Mouse (Mus musculus) stomach, embryonic 14.5 days (tissue): ENCODE results near the gene Abcb4. TPM values are rescaled to one million over a fixed set of nuclear protein-coding genes. Genes with fewer than 3 reads are reported as not detected.
"Not testable (repeated sequence)": the region's sequence is repeated elsewhere in the genome, so short reads cannot be mapped to it uniquely, and the experiment has no call there.

Source experiments
- ATAC-seq: fragments of 200-750 bp; cut with Nextera tagmentation; 2 replicates; pipeline ENCODE4 v1.8.0; 2017; ENCODE audit warnings: low read depth, moderate TSS enrichment; ENCODE audit not compliant: insufficient number of reproducible peaks, insufficient read depth, low FRiP score
- H3K27ac ChIP-seq: fragments of 300-500 bp; sonication (generic); 2 replicates; pipeline ENCODE4 v1.5.1; 2014; ENCODE audit warnings: mild to moderate bottlenecking, low read length, moderate library complexity, mixed read lengths
- H3K27me3 ChIP-seq: fragments of 300-500 bp; sonication (generic); 2 replicates; pipeline ENCODE4 v1.6.1; 2014; ENCODE audit warnings: low read length, control low read depth, mixed read lengths; ENCODE audit not compliant: control insufficient read depth, insufficient read depth
- H3K36me3 ChIP-seq: fragments of 300-500 bp; sonication (generic); 2 replicates; pipeline ENCODE4 v1.6.1; 2014; ENCODE audit warnings: mild to moderate bottlenecking, control low read depth, low read length, moderate library complexity, mixed read lengths; ENCODE audit not compliant: control insufficient read depth, insufficient read depth
- H3K4me1 ChIP-seq: fragments of 300-500 bp; sonication (generic); 2 replicates; pipeline ENCODE4 v1.6.1; 2014; ENCODE audit warnings: low read length, control low read depth, mixed read lengths; ENCODE audit not compliant: control insufficient read depth, insufficient read depth
- H3K4me2 ChIP-seq: fragments of 300-500 bp; sonication (generic); replicated peaks from 2 replicates; pipeline ENCODE4 v1.6.1; 2014; ENCODE audit warnings: low read depth, low read length, control low read depth
- H3K4me3 ChIP-seq: fragments of 300-500 bp; sonication (generic); 2 replicates; pipeline ENCODE4 v1.5.1; 2014; ENCODE audit warnings: low read depth, low read length, control low read depth
- H3K9ac ChIP-seq: fragments of 300-500 bp; sonication (generic); replicated peaks from 2 replicates; pipeline ENCODE4 v1.6.1; 2014; ENCODE audit warnings: low read depth, mild to moderate bottlenecking, control low read depth, low read length, moderate library complexity, mixed read lengths
- H3K9me3 ChIP-seq: fragments of 300-500 bp; sonication (generic); 2 replicates; pipeline ENCODE4 v1.6.1; 2016; ENCODE audit warnings: low read depth, low read length, control low read depth; ENCODE audit not compliant: control insufficient read depth
- WGBS: fragments of 180-500 bp; shearing (Covaris S2); extraction: QIAGEN DNeasy Blood & Tissue Kit; methylation state at CpG from one replicate; pipeline ENCODE4 v1.1.7; 2014; 5-methylcytosine and 5-hydroxymethylcytosine counted together
- polyA plus RNA-seq: library from polyadenylated mRNA; unstranded; fragments of >200 nt; fragmentation: Nextera tagmentation; extraction: Ambion mirVana; gene quantifications from 2 replicates; pipeline ENCODE4 v1.2.1, GENCODE M21; 2014

The Abcb4 gene
- polyA plus RNA-seq, 1 experiment from 2014 or later = 1.1 TPM

DNA sequence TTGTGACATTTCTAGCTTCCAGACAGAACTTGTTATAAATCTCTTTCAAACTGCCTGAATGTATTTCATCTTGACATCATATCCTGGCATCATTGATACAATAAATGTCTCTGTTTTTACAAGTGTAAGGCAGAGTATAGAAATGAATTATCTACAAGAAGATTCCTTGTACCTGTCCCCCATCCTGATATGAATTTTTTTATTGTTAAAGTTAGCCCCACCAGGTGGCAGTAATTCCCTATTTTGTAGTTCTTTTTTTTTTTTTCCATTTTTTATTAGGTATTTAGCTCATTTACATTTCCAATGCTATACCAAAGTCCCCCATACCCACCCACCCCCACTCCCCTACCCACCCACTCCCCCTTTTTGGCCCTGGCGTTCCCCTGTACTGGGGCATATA is 47.7 kb downstream of the Abcb4 start:
- not testable (repeated sequence) for H3K27ac ChIP-seq, H3K4me2 ChIP-seq, H3K4me3 ChIP-seq, H3K27me3 ChIP-seq, H3K36me3 ChIP-seq, ATAC-seq, H3K9ac ChIP-seq, H3K9me3 ChIP-seq, H3K4me1 ChIP-seq
- no CpG with 5 or more reads among the region's 1 CpGs for WGBS

- no peak overlapping the region for H3K4me2 ChIP-seq
- H3K27ac ChIP-seq = no peak overlapping the region
- no peaks in the 10 kb centered on the region for H3K27me3 ChIP-seq
- 78% methylated on average over 3 of the region's 3 CpGs for WGBS
- no peaks in the 10 kb centered on the region for H3K9me3 ChIP-seq
- no peak overlapping the region for H3K4me3 ChIP-seq
- no peak for ATAC-seq
- H3K4me1 ChIP-seq = no peaks in the 10 kb centered on the region
- H3K36me3 ChIP-seq = no peaks in the 10 kb centered on the region
- H3K9ac ChIP-seq = no peak overlapping the region
Observed at GRCm38 (mm10) chr5:8943836-8944235, 50.3 kb downstream of the Abcb4 start.

GRCm38 (mm10) chr5:8947423-8948110 is 54.0 kb downstream of the Abcb4 start:
- Histone ChIP-seq H3K36me3 (no peaks in the 10 kb centered on the region), H3K4me3 (no peak overlapping the region), H3K4me1 (no peaks in the 10 kb centered on the region), H3K9me3 (no peaks in the 10 kb centered on the region), H3K4me2 (no peak overlapping the region), H3K27ac (no peak overlapping the region), H3K9ac (no peak overlapping the region), H3K27me3 (no peaks in the 10 kb centered on the region)
- no peak for ATAC-seq
- WGBS = 68% methylated on average over 4 of the region's 4 CpGs

DNA sequence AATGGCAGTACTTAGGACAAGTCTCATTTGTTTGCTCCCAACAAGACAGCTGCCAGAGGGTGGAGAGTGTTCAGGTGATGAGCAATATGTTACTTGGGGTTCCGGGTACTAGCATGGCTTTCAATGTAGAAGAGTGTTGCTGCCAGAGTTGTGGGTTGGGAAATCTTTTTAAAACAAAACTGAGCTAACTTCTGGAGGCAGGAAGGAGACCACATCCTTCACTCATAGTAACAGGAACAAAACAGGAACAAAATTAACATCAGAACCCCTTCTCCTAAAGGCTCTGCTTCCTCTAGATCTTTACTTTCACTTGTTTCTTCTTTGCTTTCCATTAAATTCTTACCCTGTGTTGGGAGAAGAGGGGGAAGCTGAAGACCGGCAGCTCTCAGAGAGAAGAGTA is 60.1 kb downstream of the Abcb4 start:
- ATAC-seq = no peak
- no peaks in the 10 kb centered on the region for H3K27me3 ChIP-seq
- H3K9me3 ChIP-seq = no peaks in the 10 kb centered on the region
- no peak overlapping the region for H3K4me3 ChIP-seq
- H3K9ac ChIP-seq = no peak overlapping the region
- H3K4me1 ChIP-seq = no peaks in the 10 kb centered on the region
- H3K4me2 ChIP-seq = no peak overlapping the region
- no peak overlapping the region for H3K27ac ChIP-seq
- 93% methylated on average over 2 of the region's 2 CpGs for WGBS
- H3K36me3 ChIP-seq = no peaks in the 10 kb centered on the region

DNA sequence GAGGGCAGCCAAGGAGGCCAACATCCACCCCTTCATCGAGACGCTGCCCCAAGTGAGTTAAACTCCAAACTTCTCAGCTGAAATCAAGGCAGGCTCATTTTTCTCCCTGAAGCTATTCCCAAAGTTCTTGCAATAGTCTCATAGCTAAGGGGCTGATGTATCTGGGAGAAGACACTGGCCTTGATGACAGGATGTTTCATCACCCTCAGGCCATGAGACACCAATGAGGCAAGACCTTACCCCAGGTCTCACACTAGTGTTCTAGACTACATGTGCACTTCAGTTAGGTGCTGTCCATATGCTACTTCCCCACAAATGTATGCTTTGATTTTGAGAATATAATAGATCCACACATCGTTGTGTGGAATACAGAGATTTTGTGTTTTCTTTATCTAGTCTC is 62.0 kb downstream of the Abcb4 start:
- Histone ChIP-seq H3K4me3 (no peak overlapping the region), H3K36me3 (no peaks in the 10 kb centered on the region), H3K4me1 (no peaks in the 10 kb centered on the region), H3K27ac (no peak overlapping the region), H3K9me3 (no peaks in the 10 kb centered on the region), H3K4me2 (no peak overlapping the region), H3K9ac (no peak overlapping the region), H3K27me3 (no peaks in the 10 kb centered on the region)
- 90% methylated on average over 3 of the region's 3 CpGs for WGBS
- no peak for ATAC-seq

- H3K27ac ChIP-seq = no peak overlapping the region
- ATAC-seq = peak; percentile 42; the same call in 1 of the 2 replicates
Observed at GRCm38 (mm10) chr5:8960534-8960933, 67.0 kb downstream of the Abcb4 start.

DNA sequence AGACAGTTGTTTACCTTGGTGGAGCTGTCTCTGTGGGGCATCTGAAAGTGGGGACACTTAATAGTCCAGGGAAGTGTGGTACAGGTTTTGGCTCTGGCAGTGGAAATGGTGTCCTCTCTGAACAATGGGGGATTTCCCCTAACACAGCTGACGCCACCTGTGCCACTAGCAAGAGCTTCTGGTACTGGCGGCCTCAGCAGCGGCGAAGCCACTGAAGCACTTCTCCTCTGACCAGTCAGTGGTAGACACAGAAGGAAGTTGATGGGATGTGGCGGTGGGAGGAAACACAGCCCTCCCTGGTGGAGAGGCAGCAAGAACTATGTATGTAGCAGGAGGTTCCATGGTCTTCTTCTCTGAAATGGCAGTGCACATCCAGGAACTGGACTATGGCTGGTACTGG is 71.0 kb downstream of the Abcb4 start:
- Histone ChIP-seq H3K9me3 (no peaks in the 10 kb centered on the region), H3K9ac (no peak overlapping the region), H3K4me2 (no peak overlapping the region), H3K4me3 (no peak overlapping the region), H3K36me3 (peaks cover 25% of the 10 kb centered on the region), H3K27ac (no peak overlapping the region), H3K4me1 (no peaks in the 10 kb centered on the region), H3K27me3 (no peaks in the 10 kb centered on the region)
- ATAC-seq = no peak
- 96% methylated on average over 5 of the region's 5 CpGs for WGBS

More at GRCm38 (mm10) chr5:8960534-8960933, 67.0 kb downstream of the Abcb4 start:
- Histone ChIP-seq H3K9ac (no peak overlapping the region), H3K9me3 (no peaks in the 10 kb centered on the region), H3K27me3 (no peaks in the 10 kb centered on the region), H3K36me3 (peaks cover 4% of the 10 kb centered on the region), H3K4me2 (no peak overlapping the region), H3K4me3 (no peak overlapping the region), H3K4me1 (no peaks in the 10 kb centered on the region)
- 81% methylated on average over 4 of the region's 4 CpGs for WGBS

- no peaks in the 10 kb centered on the region for H3K9me3 ChIP-seq
- H3K27ac ChIP-seq = no peak overlapping the region
- H3K9ac ChIP-seq = no peak overlapping the region
- no peaks in the 10 kb centered on the region for H3K4me1 ChIP-seq
- no peak for ATAC-seq
- no peak overlapping the region for H3K4me3 ChIP-seq
- peaks cover 38% of the 10 kb centered on the region for H3K36me3 ChIP-seq
- H3K27me3 ChIP-seq = no peaks in the 10 kb centered on the region
- WGBS = 94% methylated on average over 2 of the region's 2 CpGs
- H3K4me2 ChIP-seq = no peak overlapping the region
Observed at GRCm38 (mm10) chr5:8970694-8971093, 77.2 kb downstream of the Abcb4 start.

DNA sequence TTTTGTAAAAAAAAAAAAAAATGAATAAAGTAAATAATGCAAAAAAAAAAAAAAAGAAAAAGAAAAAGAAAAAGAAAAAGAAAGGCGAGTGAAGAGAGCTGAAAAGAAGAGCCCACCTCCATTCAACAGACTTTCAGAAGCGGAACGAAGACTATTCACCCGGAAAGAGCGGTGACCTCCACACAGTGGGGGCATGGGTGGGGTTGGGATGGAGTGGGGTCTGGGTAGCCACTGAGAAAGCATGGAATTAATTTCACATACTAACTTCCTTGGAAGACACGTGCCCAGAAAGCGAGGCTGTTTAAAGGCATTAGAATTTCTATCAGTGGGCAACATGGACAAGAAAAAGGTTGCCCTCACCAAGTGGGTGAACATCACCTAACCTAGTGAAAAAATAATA is 78.8 kb downstream of the Abcb4 start:
- H3K36me3 ChIP-seq = peaks cover 27% of the 10 kb centered on the region
- H3K9me3 ChIP-seq = no peaks in the 10 kb centered on the region
- H3K27me3 ChIP-seq = no peaks in the 10 kb centered on the region
- H3K4me1 ChIP-seq = no peaks in the 10 kb centered on the region
- ATAC-seq = no peak
- H3K4me2 ChIP-seq = no peak overlapping the region
- no peak overlapping the region for H3K4me3 ChIP-seq
- WGBS = 95% methylated on average over 7 of the region's 7 CpGs
- no peak overlapping the region for H3K27ac ChIP-seq
- H3K9ac ChIP-seq = no peak overlapping the region
